Mouse (Mus musculus): ENCODE measurements around the gene Tmem178b.

Tmem178b gene

GRCm38 (mm10) chr6:40200661-40201060, 327.6 kb downstream of the Tmem178b start:
- DNase-seq = no peak

- DNase-seq = no peak
These were observed 329.5 kb downstream of the Tmem178b start for GRCm38 (mm10) chr6:40202602-40203001.

GRCm38 (mm10) chr6:40205380-40205779, 332.3 kb downstream of the Tmem178b start:
- no peak for DNase-seq

GRCm38 (mm10) chr6:40208014-40208413, 334.9 kb downstream of the Tmem178b start:
- DNase-seq = no peak

GRCm38 (mm10) chr6:40209172-40209571, 336.1 kb downstream of the Tmem178b start:
- no peak for DNase-seq

GRCm38 (mm10) chr6:40217154-40217553, 344.1 kb downstream of the Tmem178b start:
- no peak for DNase-seq

- no peak for DNase-seq
These were observed 344.6 kb downstream of the Tmem178b start for GRCm38 (mm10) chr6:40217651-40218050.

- no peak for DNase-seq
These were observed 347.6 kb downstream of the Tmem178b start for GRCm38 (mm10) chr6:40220634-40221120.

- peak; percentile 19 to 62 for DNase-seq
These were observed 352.7 kb downstream of the Tmem178b start for GRCm38 (mm10) chr6:40225585-40226280.

- no peak for DNase-seq
These were observed 355.9 kb downstream of the Tmem178b start for GRCm38 (mm10) chr6:40228981-40229380.

GRCm38 (mm10) chr6:40229985-40230384, 356.9 kb downstream of the Tmem178b start:
- no peak for DNase-seq

- DNase-seq = no peak
These were observed 361.0 kb downstream of the Tmem178b start for GRCm38 (mm10) chr6:40234066-40234465.

- DNase-seq = peak; percentile 60 to 78
These were observed 362.9 kb downstream of the Tmem178b start for GRCm38 (mm10) chr6:40235793-40236470.

- peak; percentile 27 to 57 for DNase-seq
These were observed 364.0 kb downstream of the Tmem178b start for GRCm38 (mm10) chr6:40236841-40237765.

GRCm38 (mm10) chr6:40238857-40239256, 365.8 kb downstream of the Tmem178b start:
- no peak for DNase-seq

GRCm38 (mm10) chr6:40240671-40241070, 367.6 kb downstream of the Tmem178b start:
- DNase-seq = no peak

- no peak for DNase-seq
These were observed 374.4 kb downstream of the Tmem178b start for GRCm38 (mm10) chr6:40247398-40247946.

- no peak for DNase-seq
These were observed 376.9 kb downstream of the Tmem178b start for GRCm38 (mm10) chr6:40249939-40250338.

GRCm38 (mm10) chr6:40263687-40264086, 390.6 kb downstream of the Tmem178b start:
- no peak for DNase-seq

GRCm38 (mm10) chr6:40300707-40301106, 427.6 kb downstream of the Tmem178b start:
- no peak for DNase-seq

- peak in 1 of 2 experiments; percentile 39 for DNase-seq
These were observed 430.3 kb downstream of the Tmem178b start for GRCm38 (mm10) chr6:40303379-40303778.
